Mouse (Mus musculus) hindbrain, postnatal 0 days (tissue): ENCODE results near the gene Plcb4. TPM values are rescaled to one million over a fixed set of nuclear protein-coding genes. Genes with fewer than 3 reads are reported as not detected.

ENCODE experiments used
- ATAC-seq: fragments of 200-750 bp; cut with Nextera tagmentation; 2 replicates; pipeline ENCODE4 v1.8.0; 2017; ENCODE audit warnings: mild to moderate bottlenecking, moderate TSS enrichment, moderate library complexity
- DNase-seq: peaks from one replicate; pipeline ENCODE4 v3.0.0-alpha.2; 2015; ENCODE audit warnings: low spot score
- H3K27ac ChIP-seq: fragments of 300-500 bp; sonication (generic); 2 replicates; pipeline ENCODE4 v1.5.1; 2014; ENCODE audit warnings: mild to moderate bottlenecking
- H3K27me3 ChIP-seq: fragments of 300-500 bp; sonication (generic); 2 replicates; pipeline ENCODE4 v1.6.1; 2014; ENCODE audit warnings: low read length, mixed read lengths; ENCODE audit not compliant: insufficient read depth
- H3K36me3 ChIP-seq: fragments of 300-500 bp; sonication (generic); 2 replicates; pipeline ENCODE4 v1.6.1; 2014; ENCODE audit warnings: low read length, mixed read lengths; ENCODE audit not compliant: insufficient read depth
- H3K4me1 ChIP-seq: fragments of 300-500 bp; sonication (generic); 2 replicates; pipeline ENCODE4 v1.6.1; 2014; ENCODE audit warnings: antibody characterized with exemption, low read length, mixed read lengths; ENCODE audit not compliant: insufficient read depth
- H3K4me2 ChIP-seq: fragments of 300-500 bp; sonication (generic); 2 replicates; pipeline ENCODE4 v1.6.1; 2014; ENCODE audit warnings: low read depth, mild to moderate bottlenecking, low read length, moderate library complexity, mixed read lengths
- H3K4me3 ChIP-seq: fragments of 300-500 bp; sonication (generic); 2 replicates; pipeline ENCODE4 v1.5.1; 2014; ENCODE audit warnings: low read length
- H3K9ac ChIP-seq: fragments of 300-500 bp; sonication (generic); replicated peaks from 2 replicates; pipeline ENCODE4 v1.6.1; 2014; ENCODE audit warnings: mild to moderate bottlenecking, low read length, moderate library complexity, mixed read lengths
- H3K9me3 ChIP-seq: fragments of 300-500 bp; sonication (generic); 2 replicates; pipeline ENCODE4 v1.6.1; 2016; ENCODE audit warnings: low read length, mixed read lengths
- CTCF ChIP-seq: IDR thresholded peaks from 2 replicates; pipeline ENCODE4 v1.5.1; 2016; ENCODE audit warnings: antibody characterized with exemption, control low read depth, low read depth
- WGBS: fragments of 180-500 bp; shearing (Covaris S2); extraction: QIAGEN DNeasy Blood & Tissue Kit; methylation state at CpG from one replicate; pipeline ENCODE4 v1.1.7; 2014; 5-methylcytosine and 5-hydroxymethylcytosine counted together
- polyA plus RNA-seq: library from polyadenylated mRNA; unstranded; fragments of >200 nt; fragmentation: Nextera tagmentation; extraction: Ambion mirVana; gene quantifications from 2 replicates; pipeline ENCODE4 v1.2.1, GENCODE M21; 2015
- total RNA-seq: library from RNA; depleted of rRNA; stranded (reverse); fragments of >200 nt; gene quantifications from 2 replicates; pipeline ENCODE4 v1.2.3, GENCODE M21; 2014

Gene Plcb4
- total and polyA plus RNA-seq, 2 experiments from 2014 or later, result 43.0 to 46.9 TPM

GRCm38 (mm10) chr2:135847738-135848137, 188.9 kb downstream of the Plcb4 start:
- Histone ChIP-seq H3K36me3 (no peaks in the 10 kb centered on the region), H3K4me3 (no peak overlapping the region), H3K27me3 (no peaks in the 10 kb centered on the region), H3K4me1 (no peaks in the 10 kb centered on the region), H3K27ac (no peak overlapping the region), H3K9ac (no peak overlapping the region), H3K4me2 (no peak overlapping the region), H3K9me3 (no peaks in the 10 kb centered on the region)
- 85% methylated on average over 6 of the region's 6 CpGs for WGBS
- ATAC-seq (no peak), DNase-seq (no peak)
- no peak for TF ChIP-seq CTCF

GRCm38 (mm10) chr2:135848169-135848568, 189.4 kb downstream of the Plcb4 start:
- no peaks in the 10 kb centered on the region for H3K27me3 ChIP-seq
- no peaks in the 10 kb centered on the region for H3K4me1 ChIP-seq
- no peak overlapping the region for H3K4me2 ChIP-seq
- ATAC-seq, result no peak
- DNase-seq, result no peak
- H3K9me3 ChIP-seq, result no peaks in the 10 kb centered on the region
- no peak overlapping the region for H3K4me3 ChIP-seq
- H3K36me3 ChIP-seq, result no peaks in the 10 kb centered on the region
- no peak overlapping the region for H3K27ac ChIP-seq
- no peak for TF ChIP-seq CTCF
- 80% methylated on average over 4 of the region's 4 CpGs for WGBS
- H3K9ac ChIP-seq, result no peak overlapping the region

GRCm38 (mm10) chr2:135851964-135852363, 193.2 kb downstream of the Plcb4 start:
- ATAC-seq, result no peak
- Histone ChIP-seq H3K27me3 (no peaks in the 10 kb centered on the region), H3K9me3 (no peaks in the 10 kb centered on the region), H3K4me3 (no peak overlapping the region), H3K27ac (peak overlapping the region; percentile 58), H3K4me1 (no peaks in the 10 kb centered on the region), H3K36me3 (no peaks in the 10 kb centered on the region), H3K9ac (no peak overlapping the region), H3K4me2 (no peak overlapping the region)
- DNase-seq, result no peak
- WGBS, result 78% methylated on average over 5 of the region's 5 CpGs
- TF ChIP-seq CTCF, result no peak

GRCm38 (mm10) chr2:135853085-135853484, 194.3 kb downstream of the Plcb4 start:
- 83% methylated on average over 2 of the region's 2 CpGs for WGBS
- no peak for TF ChIP-seq CTCF
- no peaks in the 10 kb centered on the region for H3K27me3 ChIP-seq
- H3K4me3 ChIP-seq, result no peak overlapping the region
- no peaks in the 10 kb centered on the region for H3K9me3 ChIP-seq
- no peak for ATAC-seq
- no peak for DNase-seq
- no peaks in the 10 kb centered on the region for H3K4me1 ChIP-seq
- H3K27ac ChIP-seq, result no peak overlapping the region
- H3K36me3 ChIP-seq, result no peaks in the 10 kb centered on the region
- H3K4me2 ChIP-seq, result no peak overlapping the region
- H3K9ac ChIP-seq, result no peak overlapping the region

GRCm38 (mm10) chr2:135854059-135854458, 195.2 kb downstream of the Plcb4 start:
- DNase-seq (no peak), ATAC-seq (no peak)
- H3K4me1 ChIP-seq, result no peaks in the 10 kb centered on the region
- no peak overlapping the region for H3K9ac ChIP-seq
- 86% methylated on average over 2 of the region's 2 CpGs for WGBS
- H3K9me3 ChIP-seq, result no peaks in the 10 kb centered on the region
- H3K36me3 ChIP-seq, result no peaks in the 10 kb centered on the region
- H3K4me3 ChIP-seq, result no peak overlapping the region
- no peak for TF ChIP-seq CTCF
- no peak overlapping the region for H3K27ac ChIP-seq
- no peaks in the 10 kb centered on the region for H3K27me3 ChIP-seq
- no peak overlapping the region for H3K4me2 ChIP-seq

GRCm38 (mm10) chr2:135855890-135856490, 197.2 kb downstream of the Plcb4 start:
- no peak overlapping the region for H3K4me2 ChIP-seq
- no peak for TF ChIP-seq CTCF
- no peaks in the 10 kb centered on the region for H3K36me3 ChIP-seq
- no peaks in the 10 kb centered on the region for H3K27me3 ChIP-seq
- no peak overlapping the region for H3K4me3 ChIP-seq
- no peak overlapping the region for H3K27ac ChIP-seq
- no peaks in the 10 kb centered on the region for H3K4me1 ChIP-seq
- DNase-seq, result no peak
- WGBS, result 49% methylated on average over 6 of the region's 6 CpGs
- no peaks in the 10 kb centered on the region for H3K9me3 ChIP-seq
- no peak for ATAC-seq
- no peak overlapping the region for H3K9ac ChIP-seq

- Histone ChIP-seq H3K36me3 (no peaks in the 10 kb centered on the region), H3K4me2 (no peak overlapping the region), H3K4me3 (no peak overlapping the region), H3K27ac (no peak overlapping the region), H3K27me3 (no peaks in the 10 kb centered on the region), H3K4me1 (no peaks in the 10 kb centered on the region), H3K9ac (no peak overlapping the region), H3K9me3 (no peaks in the 10 kb centered on the region)
- no peak for TF ChIP-seq CTCF
- 90% methylated on average over 2 of the region's 2 CpGs for WGBS
- no peak for ATAC-seq
- DNase-seq, result no peak
Measured at GRCm38 (mm10) chr2:135856826-135857225, 198.0 kb downstream of the Plcb4 start.
